Mouse (Mus musculus): ENCODE data around the gene Thbs2.

- no peak for TF ChIP-seq CTCF (IDR thresholded peaks at IDR 0.05; ENCODE audit: low read depth, low read length)
- no peak for TF ChIP-seq POLR2A (IDR thresholded peaks at IDR 0.05; ENCODE audit: extremely low read depth, insufficient read depth, low read length)
Measured at GRCm38 (mm10) chr17:14702701-14703100, 8.7 kb upstream of the Thbs2 start.

Data from liver, adult 2 months (tissue).